Mouse (Mus musculus) G1E (cell line): ENCODE measurements around the gene Dact2. TPM values are rescaled to one million over a fixed set of nuclear protein-coding genes. Genes with fewer than 3 reads are reported as not detected.

ENCODE experiments used
- ATAC-seq: 2 replicates; pipeline ENCODE4 v1.8.0; 2016; ENCODE audit warnings: mild to moderate bottlenecking; ENCODE audit not compliant: insufficient number of reproducible peaks, poor library complexity, low FRiP score, severe bottlenecking; ENCODE audit errors: extremely low read depth
- DNase-seq: peaks from one replicate; pipeline ENCODE4 v3.0.0; 2012; ENCODE audit warnings: low spot score
- H3K27me3 ChIP-seq: 2 replicates; pipeline ENCODE4 v1.6.1; 2012; ENCODE audit warnings: mild to moderate bottlenecking, low read length, inconsistent platforms; ENCODE audit not compliant: insufficient read depth
- H3K36me3 ChIP-seq: replicated peaks from 2 replicates; pipeline ENCODE3; 2012; ENCODE audit warnings: mild to moderate bottlenecking, inconsistent platforms
- H3K4me1 ChIP-seq: 2 replicates; pipeline ENCODE4 v1.6.1; 2012; ENCODE audit warnings: low read depth, low read length, inconsistent platforms, mixed read lengths; ENCODE audit not compliant: insufficient read depth
- H3K4me3 ChIP-seq: 2 replicates; pipeline ENCODE4 v1.5.1; 2012; ENCODE audit warnings: low read depth, mild to moderate bottlenecking, inconsistent platforms, low read length, moderate library complexity, mixed read lengths
- H3K9me3 ChIP-seq: replicated peaks from 2 replicates; pipeline ENCODE4 v1.6.1; 2012; ENCODE audit warnings: inconsistent platforms
- CTCF ChIP-seq: IDR thresholded peaks from 2 replicates; pipeline ENCODE4 v1.5.1; 2012; ENCODE audit warnings: low read depth, low read length, inconsistent platforms, mixed read lengths
- GATA1 ChIP-seq: IDR thresholded peaks from 2 replicates; pipeline ENCODE4 v1.6.1; 2012; ENCODE audit warnings: borderline replicate concordance, low read length, inconsistent platforms, mixed read lengths
- GATA2 ChIP-seq: IDR thresholded peaks from 2 replicates; pipeline ENCODE4 v1.6.1; 2012; ENCODE audit warnings: low read depth, low read length, inconsistent platforms, borderline replicate concordance
- POLR2AphosphoS5 ChIP-seq: IDR thresholded peaks from 2 replicates; pipeline ENCODE4 v1.6.1; 2012; ENCODE audit warnings: low read depth, low read length, inconsistent platforms; ENCODE audit not compliant: insufficient replicate concordance
- TAL1 ChIP-seq: conservative IDR thresholded peaks from 2 replicates; pipeline ENCODE4 v1.6.1; 2012; ENCODE audit warnings: low read depth, low read length, inconsistent platforms, mixed read lengths
- polyA plus RNA-seq: library from polyadenylated mRNA; stranded (reverse); fragments of >175 nt; gene quantifications from 2 replicates; pipeline ENCODE4 v1.2.3, GENCODE M21; 2012
- total RNA-seq, 2 experiments: library from RNA; stranded (forward) in 1 of 2; stranded (reverse) in 1 of 2; fragments of 200-1000 nt in 1 of 2; fragments of >200 nt in 1 of 2; fragmentation: Nextera tagmentation in 1 of 2; gene quantifications; 2 replicates each; pipeline ENCODE4 v1.2.3; 2014 to 2017

Gene Dact2
- total and polyA plus RNA-seq, 3 experiments = not detected

DNA sequence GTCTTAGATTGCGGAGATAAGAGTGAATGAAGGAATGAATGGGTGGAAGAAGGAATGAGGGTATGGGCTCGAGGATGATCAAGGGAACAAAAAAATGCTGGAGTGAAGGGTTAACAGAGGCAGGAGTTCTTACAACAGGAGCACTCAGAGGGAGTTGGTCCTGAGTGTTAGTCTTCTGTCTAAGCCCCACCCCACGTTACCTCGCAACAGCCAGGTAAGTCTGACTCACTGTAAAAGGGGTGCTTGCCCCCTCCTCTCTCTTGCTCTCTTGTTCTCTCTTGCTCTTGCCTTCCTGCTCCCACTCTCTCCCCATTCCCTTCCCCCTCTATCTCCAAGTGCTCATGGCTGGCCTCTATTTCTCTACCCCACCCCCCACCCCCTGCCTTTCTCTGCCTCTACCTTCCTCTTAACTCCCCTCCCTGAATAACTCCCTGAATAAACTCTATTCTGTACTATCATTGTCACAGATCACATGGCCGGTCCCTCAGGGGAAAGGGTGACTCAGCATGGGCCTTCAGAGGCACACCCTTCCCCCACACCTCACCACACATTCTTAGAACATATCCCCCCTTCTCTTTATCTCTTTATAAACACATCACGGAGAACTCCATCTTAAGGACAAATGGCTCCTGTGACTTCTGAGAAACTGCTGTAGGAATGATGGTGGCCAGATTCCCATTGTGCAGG lies 37.2 kb downstream of the Dact2 start:
- Histone ChIP-seq H3K9me3 (peaks cover 9% of the 10 kb centered on the region; the same call in 1 of the 2 replicates), H3K4me1 (peaks cover 10% of the 10 kb centered on the region), H3K27me3 (no peaks in the 10 kb centered on the region), H3K36me3 (no peaks in the 10 kb centered on the region), H3K4me3 (no peak overlapping the region)
- TF ChIP-seq GATA1 = no peak
- no peak for DNase-seq
- 0 out of 2 replicates have a peak, but pooled peaks have one; percentile 23 for ATAC-seq

DNA sequence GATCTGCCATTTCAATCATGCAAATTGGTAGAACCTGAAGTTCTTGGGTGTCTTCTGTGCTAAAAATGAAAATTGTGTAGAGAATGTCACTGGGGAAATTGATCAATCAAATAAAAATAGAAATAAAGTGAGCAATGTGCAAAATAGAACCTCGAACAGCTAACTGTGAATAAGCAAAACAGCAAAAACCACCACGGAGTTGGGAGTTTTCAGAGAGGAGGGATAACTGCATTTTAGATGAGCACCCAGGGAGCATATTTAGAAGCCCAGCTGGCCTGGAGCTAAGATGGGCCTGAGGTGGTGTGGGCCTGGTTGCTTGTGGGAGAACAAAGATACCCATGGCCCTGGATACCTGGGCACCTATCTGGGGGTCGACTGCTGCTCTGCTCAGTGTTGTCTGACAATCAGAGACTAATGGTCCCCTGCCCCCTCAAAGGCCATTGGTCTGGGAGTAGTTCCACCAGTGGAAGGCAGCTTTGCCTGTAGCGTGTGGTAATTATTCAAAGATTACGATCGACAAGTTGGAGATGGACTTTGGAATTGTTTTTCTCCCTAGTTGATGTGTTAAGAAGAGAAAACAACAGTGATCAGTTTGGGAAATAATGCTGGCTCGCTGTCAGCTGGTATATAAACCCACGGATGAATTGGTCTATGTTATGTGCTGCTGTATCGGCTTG lies 38.0 kb downstream of the Dact2 start:
- H3K27me3 ChIP-seq = no peaks in the 10 kb centered on the region
- TF ChIP-seq GATA2 (no peak), POLR2AphosphoS5 (no peak), GATA1 (no peak), CTCF (no peak), TAL1 (no peak)
- peaks cover 9% of the 10 kb centered on the region for H3K4me1 ChIP-seq
- DNase-seq (no peak), ATAC-seq (no peak)
- H3K9me3 ChIP-seq = peaks cover 15% of the 10 kb centered on the region; the same call in 1 of the 2 replicates
- H3K4me3 ChIP-seq = no peak overlapping the region
- no peaks in the 10 kb centered on the region for H3K36me3 ChIP-seq

DNA sequence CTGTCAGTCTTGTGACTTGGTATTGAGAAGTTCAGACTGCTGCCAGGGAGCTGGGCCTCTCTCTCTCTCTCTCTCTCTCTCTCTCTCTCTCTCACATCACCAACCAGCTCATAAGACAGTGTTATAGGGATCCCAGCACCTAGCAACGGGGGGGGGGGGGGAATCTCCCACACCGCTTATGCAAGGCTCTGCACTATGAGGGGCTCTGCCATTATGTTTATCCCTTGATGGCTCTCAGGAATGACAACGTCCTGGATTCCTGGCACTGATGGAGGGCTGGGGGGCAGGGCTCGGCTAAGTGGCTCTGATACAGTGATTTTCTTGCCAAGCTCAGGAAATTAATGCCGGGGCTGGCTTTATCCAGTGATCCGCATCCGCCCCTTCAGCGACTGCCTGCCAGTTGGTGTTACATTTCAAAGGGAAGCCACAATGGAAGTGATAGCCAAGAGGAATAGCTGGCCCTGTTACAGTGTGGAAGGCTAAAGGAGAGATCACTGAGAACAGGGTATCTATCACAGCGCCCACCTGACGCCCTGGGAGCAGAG lies 38.7 kb downstream of the Dact2 start:
- Histone ChIP-seq H3K27me3 (no peaks in the 10 kb centered on the region), H3K9me3 (peaks cover 15% of the 10 kb centered on the region; the same call in 1 of the 2 replicates), H3K36me3 (no peaks in the 10 kb centered on the region), H3K4me3 (no peak overlapping the region), H3K4me1 (peaks cover 9% of the 10 kb centered on the region)
- no peak for TF ChIP-seq GATA1
- no peak for TF ChIP-seq TAL1
- no peak for TF ChIP-seq CTCF
- no peak for TF ChIP-seq POLR2AphosphoS5
- TF ChIP-seq GATA2 = no peak
- no peak for DNase-seq
- ATAC-seq = no peak

DNA sequence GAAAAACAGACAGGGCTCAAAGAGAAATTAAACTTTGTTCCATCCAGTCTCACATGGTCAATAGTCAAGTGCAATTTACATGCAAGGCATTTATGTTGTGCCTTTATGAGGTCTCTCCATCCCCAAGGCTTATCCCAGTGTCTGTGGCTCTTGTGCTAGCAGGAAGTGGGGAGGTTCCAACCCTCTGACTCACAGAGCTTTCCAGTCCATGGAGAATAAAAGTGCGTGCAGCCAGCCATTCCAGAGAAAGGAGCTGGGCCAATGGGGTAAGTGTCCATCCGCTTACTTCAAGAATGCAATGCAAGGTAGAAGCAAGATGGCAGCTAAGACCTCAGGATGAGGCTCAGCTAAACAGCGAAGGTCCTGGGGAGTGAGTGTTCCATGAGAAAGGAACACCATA lies 43.3 kb downstream of the Dact2 start:
- H3K9me3 ChIP-seq = peaks cover 11% of the 10 kb centered on the region
- ATAC-seq (no peak), DNase-seq (no peak)
- no peaks in the 10 kb centered on the region for H3K4me1 ChIP-seq
- peaks cover 3% of the 10 kb centered on the region; the same call in 1 of the 2 replicates for H3K27me3 ChIP-seq
- H3K4me3 ChIP-seq = no peak overlapping the region
- H3K36me3 ChIP-seq = no peaks in the 10 kb centered on the region
- TF ChIP-seq POLR2AphosphoS5 (no peak), GATA2 (no peak), CTCF (no peak), GATA1 (no peak), TAL1 (no peak)

DNA sequence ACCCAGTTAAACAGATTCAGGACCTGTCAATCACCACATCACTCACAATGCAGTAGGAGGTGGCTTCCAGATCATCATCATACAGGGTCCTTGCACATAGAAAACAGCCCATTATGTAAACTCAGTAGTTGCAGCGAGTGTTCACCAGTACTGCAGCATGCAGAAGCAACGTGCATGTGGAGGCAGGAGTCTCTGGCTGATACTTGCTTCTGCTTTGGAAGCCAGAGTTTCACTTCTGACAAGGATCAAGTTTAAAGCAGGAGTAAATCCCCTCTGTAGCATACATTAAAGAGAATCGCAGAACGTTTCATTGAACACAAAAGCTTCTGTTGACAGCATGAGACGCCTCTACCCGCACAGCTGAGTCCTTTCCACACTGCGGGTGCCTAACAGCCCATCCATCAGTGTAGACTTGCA lies 46.3 kb downstream of the Dact2 start:
- no peak for DNase-seq
- no peak for TF ChIP-seq GATA2
- TF ChIP-seq GATA1 = no peak
- no peak for TF ChIP-seq CTCF
- no peak for TF ChIP-seq POLR2AphosphoS5
- no peak for TF ChIP-seq TAL1
- peaks cover 12% of the 10 kb centered on the region for H3K9me3 ChIP-seq
- no peaks in the 10 kb centered on the region for H3K4me1 ChIP-seq
- peaks cover 4% of the 10 kb centered on the region; the same call in 1 of the 2 replicates for H3K27me3 ChIP-seq
- no peak for ATAC-seq
- no peaks in the 10 kb centered on the region for H3K36me3 ChIP-seq
- no peak overlapping the region for H3K4me3 ChIP-seq

Other genes with a start within 250 kb of the Dact2 start
- not detected in 2 replicates for gene Gm7356, start 200.6 kb downstream of the Dact2 start, total RNA-seq (2014; fragmentation: Nextera tagmentation)
- gene Gm7356, start 200.6 kb downstream of the Dact2 start, total RNA-seq (2017) = 0.06 TPM in 1 of 2 replicates, not detected in the other
- not detected in 2 replicates for gene Gm7356, start 200.6 kb downstream of the Dact2 start, polyA plus RNA-seq
- not detected in 2 replicates for gene Gm7358, start 144.8 kb downstream of the Dact2 start, total RNA-seq (2014; fragmentation: Nextera tagmentation)
- 0.11 TPM in 1 of 2 replicates, not detected in the other for gene Gm7358, start 144.8 kb downstream of the Dact2 start, total RNA-seq (2017)
- not detected in 2 replicates for gene Gm7358, start 144.8 kb downstream of the Dact2 start, polyA plus RNA-seq
- not detected in 2 replicates for gene Smoc2, start 75.2 kb upstream of the Dact2 start, total RNA-seq (2014; fragmentation: Nextera tagmentation)
- gene Smoc2, start 75.2 kb upstream of the Dact2 start, total RNA-seq (2017) = 0.06 and 0.55 TPM in 2 replicates
- not detected in 2 replicates for gene Smoc2, start 75.2 kb upstream of the Dact2 start, polyA plus RNA-seq